Mouse (Mus musculus): ENCODE data around the gene Rbbp4.

GRCm38 (mm10) chr4:129307936-129308335 lies 27.2 kb downstream of the Rbbp4 start:
- TF ChIP-seq CTCF (IDR thresholded peaks at IDR 0.05; ENCODE audit: borderline replicate concordance, control insufficient read depth, extremely low read depth, insufficient read depth, low read length, poor library complexity) (no peak), POLR2A (IDR thresholded peaks at IDR 0.05; ENCODE audit: control insufficient read depth, extremely low read depth, insufficient read depth, low read length, poor library complexity) (no peak)
